Mouse (Mus musculus) Patski (cell line): ENCODE measurements around the gene Dnajc12. TPM values are rescaled to one million over a fixed set of nuclear protein-coding genes. Genes with fewer than 3 reads are reported as not detected.
"Not testable (repeated sequence)": the region's sequence is repeated elsewhere in the genome, so short reads cannot be mapped to it uniquely, and the experiment has no call there.

Experiments
- ATAC-seq: fragments of 100-300 bp; one replicate; pipeline ENCODE4 v1.8.0; 2021
- CTCF ChIA-PET: fragments of 350-600 bp; sonication (Branson Sonifier 250); formaldehyde crosslinking; loops from one replicate; lab custom pipeline; 2022; ENCODE audit warnings: inconsistent platforms; lab: Charles Lee
- POLR2A ChIA-PET: fragments of 350-600 bp; sonication (Branson Sonifier 250); formaldehyde crosslinking; loops from one replicate; lab custom pipeline; 2022; ENCODE audit warnings: antibody characterized with exemption, inconsistent platforms; lab: Charles Lee
- DNase-seq: peaks from one replicate; pipeline ENCODE4 v3.0.0-alpha.2; 2011; ENCODE audit warnings: low read depth, low spot score
- H3K27me3 ChIP-seq: fragments of 371-371 bp; one replicate; pipeline ENCODE4 v1.5.1; 2021
- CTCF ChIP-seq: fragments of 100-300 bp; IDR thresholded peaks from one replicate; pipeline ENCODE4 v1.5.1; 2021
- in situ Hi-C: fragments of 300-500 bp; cut with MboI; formaldehyde crosslinking; loops from 3 replicates; pipeline ENCODE4 v1.11.1; 2018; ENCODE audit warnings: low pct_unique_long_range_greater_than_20kb, mixed read lengths
- polyA plus RNA-seq: library from polyadenylated mRNA; unstranded; gene quantifications from one replicate; pipeline ENCODE4 v1.2.3, GENCODE M21; 2021

Dnajc12 gene
- polyA plus RNA-seq, 1 experiment from 2014 or later, result 17.4 TPM

DNA sequence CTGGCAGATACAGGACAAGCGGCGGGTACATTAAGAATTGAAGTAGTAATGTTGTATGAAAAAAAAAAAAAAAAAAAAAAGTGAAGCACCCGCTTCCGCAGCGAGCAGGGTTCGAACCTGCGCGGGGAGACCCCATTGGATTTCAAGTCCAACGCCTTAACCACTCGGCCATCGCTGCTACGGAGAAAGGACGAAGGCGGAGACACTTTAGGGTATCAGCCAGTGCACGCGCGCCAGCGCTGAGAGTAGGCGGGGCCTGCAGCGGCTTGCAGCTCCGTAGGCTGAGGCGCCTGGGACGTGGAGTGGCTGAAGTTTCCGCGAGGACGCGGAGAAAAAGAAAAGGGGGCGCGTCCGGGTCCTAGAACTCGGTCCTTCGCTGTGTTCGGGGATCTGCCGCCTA is 47.1 kb downstream of the Dnajc12 start:
- CTCF ChIA-PET, result interaction anchor here (1.5 kb wide), 1 partner anchor 31 kb away, joined by 4 read pairs; no protein-coding TSS in a partner anchor
- TF ChIP-seq CTCF, result no peak
- no peaks in the 10 kb centered on the region for H3K27me3 ChIP-seq
- peak; percentile 95 for DNase-seq
- POLR2A ChIA-PET, result interaction anchor here (0.6 to 1.1 kb wide), 3 partner anchors 9 to 460 kb away, joined by 3 to 4 read pairs (median 3); no protein-coding TSS in a partner anchor
- in situ Hi-C loops, result loop anchor here (5.0 kb wide), 1 partner anchor 48 kb away; no protein-coding TSS in a partner anchor
- ATAC-seq, result peak; percentile 89

- peak; percentile 92 for ATAC-seq
- peak; percentile 62 for DNase-seq
- no peaks in the 10 kb centered on the region for H3K27me3 ChIP-seq
- no peak for TF ChIP-seq CTCF
- CTCF ChIA-PET, result interaction anchor here (1.5 kb wide), 1 partner anchor 31 kb away, joined by 4 read pairs; no protein-coding TSS in a partner anchor
- POLR2A ChIA-PET, result interaction anchor here (0.6 to 1.1 kb wide), 3 partner anchors 9 to 460 kb away, joined by 3 to 4 read pairs (median 3); no protein-coding TSS in a partner anchor
- in situ Hi-C loops, result loop anchor here (5.0 kb wide), 1 partner anchor 47 kb away; no protein-coding TSS in a partner anchor
Observed at GRCm38 (mm10) chr10:63429785-63430305, 47.6 kb downstream of the Dnajc12 start, which contains the start of gene Ctnna3. Gene Ctnna3, plus strand, starts transcription at chr10:63430098.

- H3K27me3 ChIP-seq, result no peaks in the 10 kb centered on the region
- no peak for ATAC-seq
- ChIA-PET POLR2A (no interaction called here), CTCF (no interaction called here)
- no peak for TF ChIP-seq CTCF
- in situ Hi-C loops, result no loop called here
- DNase-seq, result no peak
Observed at GRCm38 (mm10) chr10:63431221-63431736, 49.0 kb downstream of the Dnajc12 start.

DNA sequence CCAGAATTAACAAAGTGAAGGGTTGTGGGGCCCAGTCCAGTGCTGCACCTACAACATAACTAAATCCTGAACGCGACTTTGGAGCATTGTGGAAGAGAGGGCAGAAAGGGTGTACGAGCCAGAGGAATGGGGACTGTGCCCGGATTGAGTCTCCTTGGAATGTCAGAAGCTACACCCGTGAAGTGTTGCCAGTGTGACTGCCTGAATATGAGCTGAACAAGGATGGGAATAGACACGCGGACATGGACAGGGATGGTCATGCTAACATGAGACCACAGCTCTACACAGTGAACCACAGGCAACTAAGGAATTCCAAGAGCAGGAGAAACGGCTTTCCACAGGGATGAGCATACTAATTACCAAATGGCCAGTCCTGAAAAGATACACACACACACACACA is 49.9 kb downstream of the Dnajc12 start:
- POLR2A ChIA-PET, result no interaction called here
- no peaks in the 10 kb centered on the region for H3K27me3 ChIP-seq
- ATAC-seq (no peak), DNase-seq (no peak)
- CTCF ChIA-PET, result no interaction called here
- in situ Hi-C loops, result no loop called here
- no peak for TF ChIP-seq CTCF

- no peaks in the 10 kb centered on the region for H3K27me3 ChIP-seq
- in situ Hi-C loops, result no loop called here
- CTCF ChIA-PET, result no interaction called here
- ATAC-seq (no peak), DNase-seq (no peak)
- POLR2A ChIA-PET, result no interaction called here
- TF ChIP-seq CTCF, result no peak
Observed at GRCm38 (mm10) chr10:63432887-63433286, 50.6 kb downstream of the Dnajc12 start.

DNA sequence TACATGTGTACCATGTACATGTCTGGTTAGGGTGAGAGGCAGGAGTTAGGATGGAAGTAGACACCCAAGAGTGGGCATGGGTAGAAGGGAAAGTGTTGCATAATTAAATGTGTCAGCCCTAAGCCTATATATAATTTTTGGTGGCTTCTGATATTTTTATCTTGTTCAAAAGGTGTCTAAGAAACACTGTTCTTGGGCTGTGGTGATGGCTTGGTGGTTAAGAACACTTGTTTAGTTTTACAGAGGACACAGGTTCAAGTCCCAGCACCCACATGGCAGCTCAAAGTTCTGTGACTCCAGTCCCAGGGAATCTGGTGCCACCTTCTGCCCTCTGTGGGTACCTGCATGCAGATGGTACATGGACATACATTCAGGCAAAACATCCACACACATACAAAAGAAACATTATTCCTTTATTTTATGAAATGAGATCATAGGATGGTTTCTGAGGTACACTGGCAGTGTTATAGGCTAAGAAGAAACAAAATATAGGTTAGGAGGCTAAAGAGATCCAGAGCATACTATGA is 56.6 kb downstream of the Dnajc12 start:
- no peak for TF ChIP-seq CTCF
- no peak for ATAC-seq
- in situ Hi-C loops, result no loop called here
- no peaks in the 10 kb centered on the region for H3K27me3 ChIP-seq
- ChIA-PET POLR2A (interaction anchor here (0.6 kb wide), 1 partner anchor 9 kb away, joined by 4 read pairs; no protein-coding TSS in a partner anchor), CTCF (no interaction called here)
- no peak for DNase-seq

- CTCF ChIA-PET, result interaction anchor here (1.0 to 1.3 kb wide), 2 partner anchors 11 to 25 kb away, joined by 3 read pairs; no protein-coding TSS in a partner anchor
- no peaks in the 10 kb centered on the region for H3K27me3 ChIP-seq
- POLR2A ChIA-PET, result no interaction called here
- in situ Hi-C loops, result no loop called here
- TF ChIP-seq CTCF, result no peak
- no peak for ATAC-seq
- DNase-seq, result no peak
Observed at GRCm38 (mm10) chr10:63439694-63440228, 57.5 kb downstream of the Dnajc12 start.

DNA sequence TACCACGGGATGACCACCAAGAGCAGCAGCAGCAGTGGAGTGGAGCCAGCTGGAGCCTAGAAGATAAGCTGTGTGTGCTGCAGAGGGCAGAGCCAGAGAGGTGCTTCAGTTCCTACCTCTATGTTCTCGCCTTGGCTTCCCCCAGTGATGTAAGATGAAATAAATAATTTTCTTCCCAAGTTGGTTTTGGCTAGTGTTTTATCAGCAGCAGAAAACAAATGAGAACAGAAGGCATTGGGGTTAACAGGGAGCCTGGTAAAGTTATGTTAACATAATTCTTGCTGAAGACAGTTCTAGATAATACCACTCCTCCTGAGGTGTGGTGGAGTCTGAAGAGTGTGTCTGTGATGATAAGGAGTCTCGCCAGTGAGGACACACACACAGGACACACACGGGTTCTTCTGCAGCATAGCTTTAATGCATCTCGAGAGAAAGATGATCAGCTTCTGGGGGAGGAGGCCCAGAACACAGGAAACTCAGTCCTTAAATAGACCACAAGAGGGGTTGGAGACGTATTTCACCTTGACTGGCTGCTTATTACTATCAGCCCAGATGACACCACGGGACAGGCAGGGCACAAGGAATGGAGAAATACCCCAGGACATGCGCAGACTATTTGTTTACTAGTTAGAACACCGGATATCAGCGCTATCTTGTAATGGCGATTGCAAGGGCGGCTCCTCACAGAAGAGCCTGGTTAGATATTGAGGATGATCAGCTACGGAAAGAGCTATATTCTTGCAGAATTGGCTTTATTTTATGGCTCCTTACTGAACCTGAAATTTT is 62.6 kb downstream of the Dnajc12 start:
- POLR2A ChIA-PET, ATAC-seq, H3K27me3 ChIP-seq, in situ Hi-C loops, CTCF ChIA-PET, DNase-seq: not testable (repeated sequence)

DNA sequence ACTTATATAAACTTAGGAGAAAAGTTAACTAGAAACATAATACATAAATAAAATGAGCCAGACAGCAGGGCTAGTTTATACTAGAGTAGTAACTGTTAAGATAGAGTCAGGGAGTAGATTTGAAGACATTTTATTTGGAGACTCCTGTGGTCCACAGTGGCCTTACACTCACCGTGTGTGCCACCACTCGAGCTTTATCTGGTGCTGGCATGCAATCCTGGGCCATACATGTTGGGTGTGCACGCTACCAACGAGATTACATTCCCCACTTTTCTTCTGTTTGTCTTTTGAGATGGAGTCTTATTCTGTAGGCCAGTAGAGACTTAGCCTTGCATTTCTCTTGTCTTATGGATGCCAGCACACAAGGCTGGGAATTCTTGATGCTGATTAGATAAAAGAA is 71.7 kb downstream of the Dnajc12 start:
- ATAC-seq, result no peak
- POLR2A ChIA-PET, result no interaction called here
- in situ Hi-C loops, result no loop called here
- CTCF ChIA-PET, result no interaction called here
- H3K27me3 ChIP-seq, result no peaks in the 10 kb centered on the region
- no peak for DNase-seq
- no peak for TF ChIP-seq CTCF
